Mouse (Mus musculus) kidney, adult 2 months (tissue): ENCODE measurements at regions not wholly inside any gene's neighbourhood (a gene's known extent, or its start where the extent isn't known, plus 50 kb on each side); places are given as distances from the start of the nearest gene placed in this dataset.
A peak's percentile ranks its signal among the peaks of the same experiment; 100 is the strongest.

Experiments
- DNase-seq: peaks from one replicate; pipeline ENCODE4 v3.0.0; 2021
- H3K27ac ChIP-seq: fragments of 200-500 bp; 2 replicates; pipeline ENCODE4 v1.5.1; 2012; ENCODE audit warnings: low read depth, low read length, control low read depth, inconsistent platforms; ENCODE audit not compliant: insufficient read depth
- H3K27me3 ChIP-seq: fragments of 200-500 bp; replicated peaks from 2 replicates; pipeline ENCODE4 v1.6.1; 2012; ENCODE audit warnings: mild to moderate bottlenecking, moderate library complexity, low read length, inconsistent platforms; ENCODE audit not compliant: control insufficient read depth, insufficient read depth
- H3K36me3 ChIP-seq: fragments of 200-500 bp; 2 replicates; pipeline ENCODE4 v1.6.1; 2012; ENCODE audit warnings: mild to moderate bottlenecking, moderate library complexity, low read length, inconsistent platforms; ENCODE audit not compliant: control insufficient read depth, insufficient read depth
- H3K4me1 ChIP-seq: fragments of 200-500 bp; 2 replicates; pipeline ENCODE4 v1.6.1; 2011; ENCODE audit warnings: low read length; ENCODE audit not compliant: control insufficient read depth, insufficient read depth
- H3K4me3 ChIP-seq: fragments of 200-500 bp; 2 replicates; pipeline ENCODE4 v1.5.1; 2011; ENCODE audit warnings: mild to moderate bottlenecking, low read depth, low read length, control low read depth; ENCODE audit not compliant: insufficient read depth
- CTCF ChIP-seq: fragments of 200-500 bp; conservative IDR thresholded peaks from 2 replicates; pipeline ENCODE4 v1.5.1; 2011; ENCODE audit warnings: low read depth, mild to moderate bottlenecking, control low read depth, low read length, moderate library complexity, mixed read lengths; ENCODE audit not compliant: insufficient read depth, insufficient read length
- POLR2A ChIP-seq: fragments of 200-500 bp; IDR thresholded peaks from one replicate; pipeline ENCODE4 v1.6.1; 2011; ENCODE audit warnings: low read depth, low read length, control low read depth
- WGBS: fragments of 180-500 bp; shearing (Covaris S2); methylation state at CpG from one replicate; pipeline ENCODE4 v1.1.7; 2018; 5-methylcytosine and 5-hydroxymethylcytosine counted together

DNA sequence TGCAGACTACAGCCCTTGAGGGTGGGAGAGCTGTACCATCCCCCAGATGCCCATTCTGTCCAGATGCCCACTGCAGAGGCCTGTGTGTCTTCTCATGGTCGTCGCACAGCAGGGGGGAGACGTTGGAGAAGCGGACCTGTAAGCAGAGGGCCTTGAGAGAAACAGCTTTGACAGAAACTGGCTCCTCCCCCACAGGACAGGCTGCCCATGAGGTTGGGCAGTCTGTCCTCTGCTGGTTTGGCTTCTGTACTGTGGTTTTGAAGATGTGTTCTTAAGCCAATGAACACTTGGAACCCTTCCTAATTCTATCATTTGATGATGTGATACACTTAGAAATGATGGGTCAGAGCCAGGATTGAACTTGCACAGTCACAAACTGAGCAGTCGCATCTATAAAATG, 102.5 kb downstream of the Gm5447 start:
- no peak for DNase-seq
- Histone ChIP-seq H3K27ac (no peak overlapping the region), H3K4me3 (no peak overlapping the region), H3K4me1 (no peaks in the 10 kb centered on the region), H3K27me3 (no peaks in the 10 kb centered on the region; the same call in 1 of the 2 replicates), H3K36me3 (no peaks in the 10 kb centered on the region)
- no peak for TF ChIP-seq CTCF
- TF ChIP-seq POLR2A, result no peak
- WGBS, result 49% methylated on average over 5 of the region's 5 CpGs

DNA sequence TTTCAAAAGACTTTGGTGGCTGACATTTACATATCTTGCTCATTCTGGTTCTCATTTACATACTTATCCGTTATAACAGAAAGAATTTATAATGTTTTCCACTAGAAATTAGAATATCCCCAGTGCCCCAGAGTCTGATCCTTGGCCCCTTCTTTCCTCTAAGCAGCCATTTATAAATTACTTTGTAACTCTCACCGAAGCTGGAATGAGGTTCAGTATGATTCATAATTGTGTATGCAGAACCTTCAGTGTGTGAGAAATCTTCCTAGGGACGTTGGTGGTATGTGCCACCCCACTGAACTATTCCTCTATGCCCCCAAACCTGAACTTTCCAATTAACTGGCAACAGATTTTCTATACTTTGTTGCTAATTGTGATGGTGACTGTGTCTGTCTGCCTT, 104.7 kb downstream of the Gm5447 start:
- DNase-seq, result no peak
- H3K36me3 ChIP-seq, result no peaks in the 10 kb centered on the region
- WGBS, result 64% methylated on average over 3 of the region's 3 CpGs
- no peaks in the 10 kb centered on the region; the same call in 1 of the 2 replicates for H3K27me3 ChIP-seq
- no peak overlapping the region for H3K4me3 ChIP-seq
- no peak overlapping the region for H3K27ac ChIP-seq
- H3K4me1 ChIP-seq, result no peaks in the 10 kb centered on the region
- TF ChIP-seq POLR2A, result no peak
- TF ChIP-seq CTCF, result no peak

DNA sequence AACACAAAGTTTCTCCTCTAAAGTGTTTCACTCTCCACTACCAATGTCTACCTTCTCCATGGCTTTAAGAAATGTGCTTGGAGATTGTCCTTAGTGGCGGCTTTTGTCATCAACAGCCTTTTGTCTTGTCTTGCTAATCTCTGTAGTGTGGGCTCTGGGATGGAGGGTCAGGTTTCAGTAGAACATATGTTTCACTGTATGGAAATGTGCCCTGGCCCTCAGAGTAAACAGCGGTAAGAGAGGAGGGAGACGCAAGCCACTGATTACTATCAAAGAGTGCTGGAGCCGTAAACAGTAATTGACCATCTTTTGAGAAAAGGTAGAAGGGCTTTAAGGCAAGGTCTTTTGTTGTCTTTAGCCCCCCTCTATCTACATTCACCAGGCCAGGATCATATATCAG, 106.2 kb downstream of the Gm5447 start:
- TF ChIP-seq POLR2A (no peak), CTCF (no peak)
- H3K4me3 ChIP-seq, result no peak overlapping the region
- H3K4me1 ChIP-seq, result no peaks in the 10 kb centered on the region
- no peak overlapping the region for H3K27ac ChIP-seq
- H3K27me3 ChIP-seq, result no peaks in the 10 kb centered on the region; the same call in 1 of the 2 replicates
- WGBS, result 15% methylated on average over 4 of the region's 4 CpGs
- no peak for DNase-seq
- H3K36me3 ChIP-seq, result no peaks in the 10 kb centered on the region

DNA sequence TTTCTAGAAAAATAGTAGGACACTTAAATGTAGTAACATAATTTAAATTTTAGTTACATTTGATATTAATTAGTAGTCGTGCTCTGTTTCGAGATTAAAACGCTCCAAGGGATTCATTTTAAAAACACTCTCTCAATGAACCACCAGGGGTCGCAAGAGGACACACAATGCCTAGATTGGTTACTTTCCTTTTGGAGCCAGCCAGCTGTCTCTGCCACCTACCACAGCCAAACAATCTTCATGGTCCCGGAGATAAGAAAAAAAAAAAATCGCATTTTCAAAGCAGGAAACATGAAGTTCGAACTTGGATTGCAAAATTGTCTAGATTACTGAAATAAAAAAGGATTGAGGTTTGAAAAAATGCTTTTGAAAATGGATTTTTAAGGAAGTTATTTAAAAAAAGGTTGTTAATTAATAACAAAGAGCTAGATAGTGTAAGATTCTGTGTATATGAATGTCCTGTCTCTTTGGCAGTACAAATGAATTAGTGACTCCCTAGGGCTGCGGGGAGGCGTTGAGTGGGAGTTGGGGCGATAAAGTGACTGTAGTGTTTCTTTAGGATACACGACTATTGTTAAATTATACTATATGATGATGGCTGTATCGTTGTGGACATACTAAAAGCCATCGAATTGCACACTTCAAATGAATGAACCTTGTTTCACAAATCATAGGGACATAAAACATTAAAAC, 108.6 kb downstream of the Gm5447 start:
- TF ChIP-seq POLR2A, result no peak
- peak; percentile 67 for TF ChIP-seq CTCF
- Histone ChIP-seq H3K27me3 (no peaks in the 10 kb centered on the region; the same call in 1 of the 2 replicates), H3K36me3 (no peaks in the 10 kb centered on the region), H3K27ac (no peak overlapping the region), H3K4me1 (no peaks in the 10 kb centered on the region), H3K4me3 (no peak overlapping the region)
- peak; percentile 84 for DNase-seq
- 25% methylated on average over 13 of the region's 13 CpGs for WGBS

DNA sequence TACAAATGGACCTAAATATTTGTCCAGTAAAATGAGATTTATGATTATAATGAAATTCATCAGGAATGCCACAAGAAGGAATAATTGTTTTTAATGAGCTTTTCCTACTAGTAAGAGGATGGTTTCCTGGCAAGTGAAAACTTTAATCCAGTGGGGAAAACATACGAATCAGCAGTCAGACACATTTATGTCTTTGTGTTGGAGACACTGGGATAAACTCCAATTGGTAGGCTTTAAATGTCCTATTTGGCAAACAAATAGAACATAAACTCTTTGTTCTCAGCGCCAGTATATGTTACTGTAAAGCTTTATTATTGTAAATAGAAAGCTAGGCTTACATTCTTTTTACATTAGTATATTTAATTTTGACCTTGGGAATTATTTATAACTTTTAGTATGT, 127.0 kb downstream of the Gm5447 start:
- DNase-seq, result no peak
- Histone ChIP-seq H3K4me1 (no peaks in the 10 kb centered on the region), H3K27ac (no peak overlapping the region), H3K4me3 (no peak overlapping the region), H3K27me3 (no peaks in the 10 kb centered on the region), H3K36me3 (no peaks in the 10 kb centered on the region)
- WGBS, result 59% methylated on average over 2 of the region's 2 CpGs
- no peak for TF ChIP-seq CTCF
- TF ChIP-seq POLR2A, result no peak

DNA sequence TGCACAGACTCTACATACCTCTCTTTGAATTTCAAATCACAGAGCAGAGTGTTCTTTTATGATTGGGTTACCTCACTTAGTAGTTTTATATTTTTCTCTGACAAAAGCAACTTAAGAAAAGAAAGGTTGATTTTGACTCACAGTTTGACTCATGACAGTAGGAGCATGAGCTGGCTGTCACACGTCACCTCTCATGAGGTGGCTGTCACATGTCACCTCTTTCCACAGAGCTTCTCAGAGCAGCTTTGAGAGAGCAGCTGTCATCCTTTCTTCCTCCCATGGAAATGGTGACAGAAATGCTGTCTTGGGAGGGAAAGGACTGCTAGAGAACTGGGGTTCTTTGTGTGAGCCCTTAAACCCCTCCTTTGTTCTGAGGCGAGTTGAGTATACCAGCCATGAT, 133.4 kb downstream of the Gm5447 start:
- H3K4me1 ChIP-seq, result no peaks in the 10 kb centered on the region
- no peaks in the 10 kb centered on the region for H3K27me3 ChIP-seq
- TF ChIP-seq CTCF (no peak), POLR2A (no peak)
- H3K36me3 ChIP-seq, result no peaks in the 10 kb centered on the region
- 79% methylated on average over 2 of the region's 2 CpGs for WGBS
- no peak overlapping the region for H3K4me3 ChIP-seq
- DNase-seq, result no peak
- H3K27ac ChIP-seq, result no peak overlapping the region

DNA sequence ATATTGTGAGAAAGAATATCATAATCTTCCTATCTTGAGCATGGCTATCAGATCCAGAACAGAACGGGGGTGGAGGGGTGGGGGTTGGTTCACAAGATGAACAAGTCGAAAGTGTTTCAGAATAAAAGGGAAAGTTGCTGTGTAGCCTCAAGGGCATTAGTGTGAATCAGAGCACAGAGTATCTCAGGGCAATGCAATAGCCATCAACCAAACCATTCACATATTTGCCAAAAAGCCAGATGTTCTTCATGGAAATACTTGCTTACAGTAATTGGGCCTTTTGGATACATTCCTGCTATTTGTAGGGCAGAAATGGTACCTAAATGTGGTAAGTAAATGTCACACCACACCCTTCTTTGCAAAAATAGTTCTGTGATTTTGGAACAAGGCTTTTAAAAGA, 135.2 kb downstream of the Gm5447 start:
- Histone ChIP-seq H3K36me3 (no peaks in the 10 kb centered on the region), H3K27me3 (no peaks in the 10 kb centered on the region), H3K27ac (no peak overlapping the region), H3K4me3 (no peak overlapping the region), H3K4me1 (no peaks in the 10 kb centered on the region)
- TF ChIP-seq CTCF (no peak), POLR2A (no peak)
- DNase-seq, result no peak
- WGBS, result 76% methylated on average over 2 of the region's 2 CpGs

DNA sequence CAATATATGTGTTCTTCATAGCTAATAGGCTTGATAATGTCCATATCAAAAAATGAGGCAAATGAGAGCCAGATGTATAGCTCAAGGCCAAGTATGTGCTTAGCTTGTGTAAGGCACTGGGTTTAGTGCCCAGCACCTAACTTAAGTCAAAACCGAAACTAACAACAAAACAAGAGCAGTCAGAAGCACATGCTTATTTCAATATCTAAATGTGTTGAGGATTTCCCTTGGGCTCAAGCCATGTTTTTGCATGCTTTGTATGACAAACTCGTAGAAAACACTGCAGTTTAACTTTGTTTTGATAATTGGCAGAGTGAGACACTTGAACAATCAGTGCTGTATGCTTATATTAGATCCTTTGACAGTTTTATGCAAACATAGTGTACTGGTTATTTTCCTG, 148.7 kb downstream of the Gm5447 start:
- H3K4me3 ChIP-seq, result no peak overlapping the region
- H3K27ac ChIP-seq, result no peak overlapping the region
- 68% methylated on average over 2 of the region's 2 CpGs for WGBS
- no peaks in the 10 kb centered on the region for H3K4me1 ChIP-seq
- no peak for DNase-seq
- no peaks in the 10 kb centered on the region for H3K27me3 ChIP-seq
- H3K36me3 ChIP-seq, result no peaks in the 10 kb centered on the region
- no peak for TF ChIP-seq POLR2A
- no peak for TF ChIP-seq CTCF
